Mouse (Mus musculus) brown adipose tissue, adult 24 weeks (tissue): ENCODE data around the gene Lrrc63. TPM values are rescaled to one million over a fixed set of nuclear protein-coding genes. Genes with fewer than 3 reads are reported as not detected.
A peak's percentile ranks its signal among the peaks of the same experiment; 100 is the strongest.

Source experiments
- H3K27ac ChIP-seq: fragments of 200-500 bp; replicated peaks from 2 replicates; pipeline ENCODE4 v1.5.1; 2012; ENCODE audit warnings: low read depth, mild to moderate bottlenecking, low read length
- H3K4me1 ChIP-seq: fragments of 200-500 bp; 2 replicates; pipeline ENCODE4 v1.6.1; 2012; ENCODE audit warnings: low read length, mixed read lengths; ENCODE audit not compliant: control insufficient read depth, insufficient read depth, insufficient read length
- H3K4me3 ChIP-seq: fragments of 200-500 bp; 2 replicates; pipeline ENCODE4 v1.5.1; 2012; ENCODE audit warnings: low read depth, mild to moderate bottlenecking, low read length, moderate library complexity; ENCODE audit not compliant: insufficient read depth
- polyA plus RNA-seq: library from polyadenylated mRNA; stranded (reverse); fragments of >200 nt; gene quantifications from 2 replicates; pipeline ENCODE4 v1.2.4, GENCODE M21; 2012; ENCODE audit not compliant: missing spikeins, insufficient read depth, insufficient read length

Lrrc63 gene
- polyA plus RNA-seq = not detected in 2 replicates

GRCm38 (mm10) chr14:75130501-75131318 lies at the start of gene Lrrc63, which contains the start of gene Lcp1:
Lrrc63 (minus strand) TSS chr14:75130881.
Lcp1 (plus strand) TSS chr14:75131101.
- 0 out of 2 replicates have a peak within 1 kb of the TSS, but pooled peaks have one; percentile 1 for H3K27ac ChIP-seq
- no peaks in the 10 kb centered on the region for H3K4me1 ChIP-seq
- peak within 1 kb of the TSS; percentile 85 for H3K4me3 ChIP-seq

DNA sequence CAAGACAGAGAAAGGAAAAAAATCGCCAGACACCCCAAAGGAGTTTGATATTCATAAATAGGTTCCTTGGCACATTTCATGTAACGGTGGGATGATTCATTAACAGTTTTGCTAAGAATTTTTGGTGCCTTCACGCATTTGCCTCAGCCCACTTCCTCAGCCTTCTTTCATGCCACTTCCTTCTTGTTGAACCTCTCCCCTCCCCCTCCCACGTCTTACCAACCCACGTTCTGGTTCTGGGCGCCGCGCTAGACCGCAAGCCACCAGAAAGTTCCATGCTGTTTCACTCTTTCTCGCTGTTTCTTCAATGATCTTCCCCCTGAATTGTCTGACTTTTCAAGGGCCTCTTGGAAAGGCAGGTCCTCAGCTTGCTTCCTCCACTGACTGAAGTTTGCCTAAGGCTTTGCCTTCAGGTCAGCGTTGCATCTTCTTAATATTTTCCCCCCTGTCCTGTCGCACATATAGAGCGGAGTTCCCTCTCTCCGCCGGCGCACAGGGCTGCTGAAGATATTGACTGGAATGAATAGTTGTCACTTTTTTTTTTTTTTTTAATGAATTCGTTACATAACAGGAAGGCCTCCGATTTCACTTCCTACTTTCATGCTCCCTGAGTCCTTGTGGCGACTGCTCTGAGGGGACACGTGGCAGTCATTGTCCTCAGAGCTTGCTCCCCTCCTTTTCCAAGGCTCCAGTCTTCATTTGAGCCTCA lies 48.7 kb upstream of the Lrrc63 start:
- peak overlapping the region; percentile 56 for H3K4me3 ChIP-seq
- no peaks in the 10 kb centered on the region for H3K4me1 ChIP-seq
- H3K27ac ChIP-seq = peak overlapping the region; percentile 80

GRCm38 (mm10) chr14:75178801-75179211 lies 48.1 kb upstream of the Lrrc63 start:
- no peaks in the 10 kb centered on the region for H3K4me1 ChIP-seq
- H3K27ac ChIP-seq = peak overlapping the region; percentile 80
- peak overlapping the region; percentile 56 for H3K4me3 ChIP-seq

DNA sequence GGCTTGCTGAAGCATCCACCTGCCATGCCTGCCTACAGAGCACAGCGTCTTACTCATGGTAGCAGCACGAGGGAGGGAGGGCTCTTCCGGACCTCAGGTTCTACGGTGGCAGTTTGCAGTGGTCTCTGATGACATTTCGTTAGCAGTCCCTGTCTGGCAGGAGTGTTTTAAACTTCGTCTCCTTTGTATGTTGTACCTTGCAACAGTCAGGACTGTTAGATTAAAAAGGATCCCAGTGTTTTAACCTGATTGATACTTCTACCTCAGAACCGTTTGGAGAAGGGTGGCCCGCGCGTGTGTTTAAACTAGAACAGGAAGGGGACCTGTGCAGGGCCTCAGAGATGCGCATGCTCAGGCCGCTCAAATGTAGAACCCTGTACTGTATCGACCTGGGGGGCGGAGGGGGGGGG lies 47.7 kb upstream of the Lrrc63 start:
- peak overlapping the region; percentile 75 for H3K27ac ChIP-seq
- H3K4me3 ChIP-seq = peak overlapping the region; percentile 56
- no peaks in the 10 kb centered on the region for H3K4me1 ChIP-seq

GRCm38 (mm10) chr14:75177400-75177799 lies 46.7 kb upstream of the Lrrc63 start:
- peak overlapping the region; percentile 54 for H3K27ac ChIP-seq
- peak overlapping the region; percentile 35 for H3K4me3 ChIP-seq
- H3K4me1 ChIP-seq = no peaks in the 10 kb centered on the region

- peak overlapping the region; percentile 49 for H3K4me3 ChIP-seq
- no peaks in the 10 kb centered on the region for H3K4me1 ChIP-seq
- peak overlapping the region; percentile 80 for H3K27ac ChIP-seq
Measured at GRCm38 (mm10) chr14:75176425-75177045, 45.9 kb upstream of the Lrrc63 start.

- Histone ChIP-seq H3K4me3 (no peak overlapping the region), H3K27ac (peak overlapping the region; percentile 43), H3K4me1 (no peaks in the 10 kb centered on the region)
Measured at GRCm38 (mm10) chr14:75175781-75176180, 45.1 kb upstream of the Lrrc63 start.

DNA sequence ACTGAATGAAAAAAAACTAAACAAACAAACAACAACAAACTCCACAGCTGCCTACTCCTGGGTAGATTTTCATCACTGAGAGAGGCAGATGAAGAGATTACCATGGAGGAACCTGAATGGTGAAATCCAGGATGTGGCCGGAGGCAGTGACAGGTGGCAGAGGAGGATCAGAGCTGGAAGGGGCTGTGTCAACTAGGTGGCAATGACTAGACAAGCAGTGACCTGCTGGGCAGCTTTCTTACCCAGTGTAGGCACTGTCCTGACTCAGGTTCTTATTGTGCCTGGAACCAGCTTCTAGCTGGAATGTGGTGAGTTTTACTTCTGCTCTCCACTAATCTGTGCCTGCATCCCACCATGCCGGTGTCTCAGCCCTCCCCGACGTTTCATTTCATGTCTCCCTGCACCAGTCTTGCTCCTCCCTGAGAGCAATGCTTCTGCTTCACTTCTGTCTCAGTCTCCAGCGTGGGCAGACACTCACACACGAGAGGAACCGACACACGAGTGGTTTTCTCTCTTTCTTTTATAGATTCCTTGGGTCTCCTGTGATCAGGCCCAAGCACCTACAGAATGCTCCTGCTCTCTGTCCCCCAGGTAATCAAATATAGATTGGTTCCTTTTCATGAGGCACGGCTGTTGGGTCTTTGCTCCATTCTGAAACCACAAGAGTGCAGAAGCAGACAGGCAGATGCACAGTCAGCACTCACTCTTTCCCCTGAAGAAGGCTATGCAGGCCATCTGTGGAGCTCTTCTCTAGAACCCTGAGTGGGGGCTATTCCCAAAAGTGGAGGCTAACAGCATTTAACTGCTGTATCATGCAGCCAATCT lies 44.3 kb upstream of the Lrrc63 start:
- no peaks in the 10 kb centered on the region for H3K4me1 ChIP-seq
- no peak overlapping the region for H3K4me3 ChIP-seq
- H3K27ac ChIP-seq = peak overlapping the region; percentile 63

GRCm38 (mm10) chr14:75174296-75174695 lies 43.6 kb upstream of the Lrrc63 start:
- Histone ChIP-seq H3K4me3 (no peak overlapping the region), H3K27ac (peak overlapping the region; percentile 63; the same call in 1 of the 2 replicates)

GRCm38 (mm10) chr14:75170546-75170945 lies 39.9 kb upstream of the Lrrc63 start:
- no peak overlapping the region for H3K4me3 ChIP-seq
- no peak overlapping the region for H3K27ac ChIP-seq
- no peaks in the 10 kb centered on the region for H3K4me1 ChIP-seq

More at GRCm38 (mm10) chr14:75174296-75174695, 43.6 kb upstream of the Lrrc63 start:
- no peaks in the 10 kb centered on the region for H3K4me1 ChIP-seq

GRCm38 (mm10) chr14:75168501-75168900 lies 37.8 kb upstream of the Lrrc63 start:
- no peak overlapping the region for H3K4me3 ChIP-seq
- no peak overlapping the region; the same call in 1 of the 2 replicates for H3K27ac ChIP-seq
- no peaks in the 10 kb centered on the region for H3K4me1 ChIP-seq

- no peaks in the 10 kb centered on the region for H3K4me1 ChIP-seq
- no peak overlapping the region for H3K4me3 ChIP-seq
- H3K27ac ChIP-seq = peak overlapping the region; percentile 11; the same call in 1 of the 2 replicates
Measured at GRCm38 (mm10) chr14:75165574-75166131, 35.0 kb upstream of the Lrrc63 start.

DNA sequence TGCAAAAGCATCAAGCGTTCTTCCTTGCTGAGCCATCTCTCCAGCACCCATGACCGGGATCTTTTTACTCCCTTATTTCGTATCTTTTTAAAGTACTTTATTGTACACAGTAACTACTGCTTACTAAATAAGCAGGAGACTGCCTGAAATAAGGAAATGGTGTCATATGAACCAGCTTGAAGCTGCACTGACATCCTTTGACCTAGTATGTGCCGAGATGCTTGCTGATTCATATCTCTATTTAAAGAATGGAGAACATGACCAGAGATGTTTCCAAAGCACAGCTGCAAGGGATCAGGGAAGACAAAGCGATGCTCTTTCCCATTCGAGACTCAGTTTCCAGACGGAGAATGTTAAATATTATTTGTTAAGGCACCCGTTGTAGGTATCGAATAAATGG lies 33.7 kb upstream of the Lrrc63 start:
- no peaks in the 10 kb centered on the region for H3K4me1 ChIP-seq
- H3K27ac ChIP-seq = peak overlapping the region; percentile 87
- no peak overlapping the region for H3K4me3 ChIP-seq

DNA sequence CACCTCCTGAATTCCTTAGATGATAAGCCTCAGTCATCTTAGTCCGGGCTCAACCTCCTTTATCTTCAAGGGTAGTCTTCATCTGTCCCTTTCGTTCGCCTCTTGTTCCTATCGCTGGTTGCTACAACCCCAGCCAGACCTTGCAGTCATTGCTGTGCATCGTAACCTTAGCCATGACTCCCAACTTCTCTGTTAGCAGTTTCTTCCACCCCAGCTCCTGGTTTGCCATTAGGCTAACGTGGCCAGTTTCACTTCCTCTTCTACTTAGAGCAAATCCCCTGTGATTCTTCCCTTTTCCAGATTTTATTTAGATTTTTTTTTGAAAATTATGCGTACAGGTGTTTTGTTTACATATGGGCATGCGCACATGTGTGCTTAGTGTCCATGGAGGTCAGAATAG lies 33.2 kb upstream of the Lrrc63 start:
- H3K4me1 ChIP-seq = no peaks in the 10 kb centered on the region
- H3K27ac ChIP-seq = peak overlapping the region; percentile 87
- H3K4me3 ChIP-seq = no peak overlapping the region
